Mouse (Mus musculus): ENCODE measurements around the gene Plch1.

Gene Plch1

GRCm38 (mm10) chr3:63852828-63853227 lies 46.4 kb downstream of the Plch1 start:
- no peak for DNase-seq

- no peak for DNase-seq
These were observed 48.1 kb downstream of the Plch1 start for GRCm38 (mm10) chr3:63851125-63851698.

- no peak for DNase-seq
These were observed 49.4 kb downstream of the Plch1 start for GRCm38 (mm10) chr3:63849765-63850346.

GRCm38 (mm10) chr3:63844141-63844540 lies 55.1 kb downstream of the Plch1 start:
- DNase-seq: no peak

- DNase-seq: no peak
These were observed 56.8 kb downstream of the Plch1 start for GRCm38 (mm10) chr3:63842436-63842835.

GRCm38 (mm10) chr3:63837750-63838149 lies 61.5 kb downstream of the Plch1 start:
- DNase-seq: no peak

- no peak for DNase-seq
These were observed 62.2 kb downstream of the Plch1 start for GRCm38 (mm10) chr3:63836937-63837632.

- no peak for DNase-seq
These were observed 63.5 kb downstream of the Plch1 start for GRCm38 (mm10) chr3:63835816-63836215.

- DNase-seq: no peak
These were observed 75.3 kb downstream of the Plch1 start for GRCm38 (mm10) chr3:63823874-63824400.

- DNase-seq: no peak
These were observed 76.6 kb downstream of the Plch1 start for GRCm38 (mm10) chr3:63822631-63823030.

- no peak for DNase-seq
These were observed 84.1 kb downstream of the Plch1 start for GRCm38 (mm10) chr3:63815131-63815530.

- DNase-seq: no peak
These were observed 85.1 kb downstream of the Plch1 start for GRCm38 (mm10) chr3:63814203-63814602.

- DNase-seq: no peak
These were observed 92.4 kb downstream of the Plch1 start for GRCm38 (mm10) chr3:63806906-63807305.

GRCm38 (mm10) chr3:63805496-63805895 lies 93.8 kb downstream of the Plch1 start:
- DNase-seq: no peak

GRCm38 (mm10) chr3:63800685-63801084 lies 98.6 kb downstream of the Plch1 start:
- no peak for DNase-seq

- DNase-seq: no peak
These were observed 112.4 kb downstream of the Plch1 start for GRCm38 (mm10) chr3:63786805-63787365.

- DNase-seq: peak; percentile 85
These were observed 126.5 kb downstream of the Plch1 start for GRCm38 (mm10) chr3:63772617-63773305.

GRCm38 (mm10) chr3:63760821-63761220 lies 138.5 kb downstream of the Plch1 start:
- no peak for DNase-seq

- DNase-seq: no peak
These were observed 159.2 kb downstream of the Plch1 start for GRCm38 (mm10) chr3:63740073-63740472.

GRCm38 (mm10) chr3:63728325-63728724 lies 170.9 kb downstream of the Plch1 start:
- no peak for DNase-seq

- no peak for DNase-seq
These were observed 172.5 kb downstream of the Plch1 start for GRCm38 (mm10) chr3:63726667-63727342.

- no peak for DNase-seq
These were observed 205.6 kb downstream of the Plch1 start for GRCm38 (mm10) chr3:63693694-63694093.

GRCm38 (mm10) chr3:63692727-63693126 lies 206.5 kb downstream of the Plch1 start:
- DNase-seq: no peak
